Mouse (Mus musculus) right cerebral cortex, postnatal 4 days (tissue): ENCODE measurements around the gene Gucy2c.

ENCODE experiments used
- DNase-seq: peaks from one replicate; pipeline ENCODE4 v3.0.0-alpha.2; 2022

The Gucy2c gene

DNA sequence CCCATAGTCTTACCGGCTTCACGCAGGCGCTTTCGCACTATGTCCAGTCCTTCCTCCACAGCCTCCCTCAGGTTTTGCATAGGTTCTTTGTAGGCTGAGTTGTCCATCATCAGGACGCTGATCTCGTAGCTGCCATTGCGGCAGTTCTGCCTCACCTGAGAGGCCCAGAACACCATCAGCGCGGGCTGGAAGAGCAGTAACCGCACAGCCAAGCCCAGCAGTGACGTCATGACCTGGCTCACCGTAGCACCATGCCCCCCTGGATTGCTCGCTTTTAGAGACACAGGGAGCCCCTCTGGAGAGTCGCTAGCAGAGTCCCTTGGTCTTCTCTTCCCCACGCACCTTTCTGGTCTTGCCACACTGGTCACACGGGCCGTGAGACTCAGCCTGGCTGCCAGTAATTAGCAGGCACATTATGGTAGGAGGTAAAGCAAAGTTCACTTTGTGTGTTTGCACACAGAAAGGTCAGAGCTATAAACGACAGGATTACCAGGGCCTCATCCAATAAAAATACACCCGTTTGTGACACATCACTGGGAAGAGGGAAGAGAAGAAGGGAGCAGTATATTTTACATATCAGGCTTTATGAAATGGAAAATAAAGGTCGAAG lies at the start of gene Gucy2c:
TSS of gene Gucy2c (minus strand) at position 389 of the 610 bp plus-strand sequence.
- DNase-seq = no peak

DNA sequence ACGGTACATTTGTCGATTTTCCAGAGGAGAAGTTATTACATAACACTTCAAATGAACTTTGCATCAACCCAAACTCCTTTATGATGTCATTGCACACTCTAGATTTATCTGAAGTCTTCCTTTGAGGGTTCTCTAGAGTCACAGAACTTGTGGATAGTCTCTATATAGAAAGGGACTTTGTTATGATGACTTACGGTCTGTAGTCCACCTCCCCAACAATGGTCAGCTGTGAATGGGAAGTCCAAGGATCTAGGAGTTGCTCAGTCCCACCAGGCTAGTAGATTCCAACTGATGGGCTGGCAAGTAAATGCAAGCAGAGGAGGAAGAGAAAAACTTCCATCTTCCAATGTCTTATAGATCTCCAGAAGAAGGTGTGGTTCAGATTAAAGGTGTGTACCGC lies 47.1 kb upstream of the Gucy2c start:
- DNase-seq = no peak

DNA sequence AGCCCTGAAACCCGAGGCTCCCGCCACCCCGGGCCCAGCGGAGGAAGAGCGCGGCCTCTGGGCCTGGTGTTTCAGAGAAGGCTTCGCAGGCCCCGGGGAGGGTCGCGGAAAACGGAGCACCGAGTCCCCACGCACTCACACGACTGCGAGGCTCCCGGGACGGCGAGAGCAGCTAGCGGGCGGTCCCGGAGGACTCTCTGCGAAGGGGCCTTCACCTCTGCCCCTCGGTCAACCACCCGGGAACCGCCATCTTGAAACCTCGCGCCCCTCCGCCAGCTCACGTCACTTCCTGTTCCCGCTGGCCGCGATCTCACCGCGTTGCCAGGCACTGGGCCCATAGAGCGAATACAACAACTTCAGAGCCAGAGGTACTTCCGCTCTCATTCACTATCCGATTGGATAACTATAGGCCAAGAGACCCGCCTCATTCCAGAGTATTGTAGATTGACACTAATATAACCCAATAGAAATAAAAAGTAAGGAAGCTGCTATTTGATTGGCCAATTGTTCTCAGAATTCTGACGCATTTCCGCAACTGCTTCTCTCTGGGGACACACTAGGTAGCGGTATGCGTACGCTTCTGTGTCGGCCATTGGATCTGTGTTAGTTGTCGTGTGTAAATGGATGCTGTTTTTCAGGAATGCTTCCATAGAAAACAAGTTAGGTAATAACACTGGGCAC lies 46.5 kb upstream of the Gucy2c start, which contains the start of gene Wbp11:
TSS of gene Wbp11 (minus strand) at position 353 of the 681 bp plus-strand sequence.
- DNase-seq = peak; percentile 92

DNA sequence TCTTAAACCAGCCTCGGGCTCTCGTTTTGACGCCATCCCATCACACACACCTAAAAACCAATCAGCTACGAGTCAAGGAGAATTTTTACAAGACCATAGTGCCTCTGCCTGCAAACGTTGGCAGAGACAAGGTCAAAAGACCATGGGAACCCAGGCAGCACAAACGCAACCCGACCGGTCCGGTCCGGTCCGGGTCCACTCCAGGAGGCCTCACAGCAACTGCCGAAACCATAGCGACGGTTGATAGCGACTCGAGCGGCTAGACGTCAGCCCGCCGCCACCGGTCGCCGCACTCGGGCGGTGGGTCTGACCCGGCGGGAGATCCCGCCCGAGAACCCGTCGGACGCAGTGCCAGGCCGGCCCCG lies 45.9 kb upstream of the Gucy2c start, which contains the start of gene BC049715:
TSS of gene BC049715 (plus strand) at position 111 of the 365 bp plus-strand sequence.
- no peak for DNase-seq

DNA sequence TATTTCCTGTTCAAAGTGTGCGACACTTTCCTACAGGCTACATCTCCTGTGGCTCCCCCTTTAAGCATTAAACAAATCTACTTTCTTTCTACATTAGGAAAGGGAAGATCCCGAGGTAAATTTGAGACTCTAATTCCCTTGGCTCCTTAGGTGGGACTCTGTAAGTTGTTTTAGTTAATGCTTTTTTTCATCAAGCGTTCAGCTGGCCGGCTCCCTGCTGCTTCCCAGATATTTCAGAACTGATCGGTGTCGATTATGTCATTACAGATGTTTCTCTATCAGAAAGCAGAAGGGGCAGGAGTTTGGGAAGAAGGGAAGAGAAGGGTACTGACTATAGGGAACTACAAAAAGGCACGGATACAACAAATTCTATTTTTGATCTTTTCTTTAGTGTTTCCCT lies 45.6 kb upstream of the Gucy2c start:
- DNase-seq = no peak

DNA sequence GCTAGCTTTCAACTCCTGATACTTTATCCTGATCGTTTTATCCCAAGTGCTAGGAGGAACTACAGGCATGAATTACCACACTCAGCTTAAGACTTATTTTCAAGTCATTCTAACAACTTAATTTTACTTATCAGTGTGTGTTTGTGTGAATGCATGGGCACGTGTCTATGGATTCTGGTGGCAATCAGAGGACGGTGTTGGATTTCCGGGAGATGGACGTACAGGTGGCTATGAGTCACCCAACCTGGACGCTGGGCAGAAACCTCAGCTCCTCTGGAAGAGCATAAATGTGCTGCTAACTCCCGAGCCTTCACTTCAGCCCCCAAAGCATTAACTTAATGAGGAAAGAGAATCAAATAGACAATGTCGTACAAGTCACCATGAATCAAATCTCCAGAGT lies 43.4 kb upstream of the Gucy2c start:
- DNase-seq = no peak

DNA sequence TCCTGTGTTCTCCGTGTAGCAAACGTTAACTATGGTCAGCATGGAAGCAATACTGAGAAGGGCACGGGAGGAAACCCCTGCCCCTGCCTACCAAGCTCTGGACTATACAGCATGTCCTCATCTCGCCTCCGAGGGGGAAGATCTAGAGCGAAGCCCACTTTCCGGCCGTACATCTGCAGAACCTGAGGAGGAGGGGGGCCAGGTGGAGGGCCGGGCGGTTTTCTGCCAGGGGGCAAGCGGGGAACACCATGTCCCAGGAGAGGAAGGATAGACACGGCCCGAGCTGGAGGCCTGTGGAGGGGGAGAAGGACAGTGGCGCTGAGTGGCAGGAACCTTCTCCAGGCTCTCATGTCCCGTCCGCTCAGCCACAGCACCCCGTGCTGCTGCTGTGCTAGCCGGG lies 39.5 kb upstream of the Gucy2c start:
- DNase-seq = no peak

DNA sequence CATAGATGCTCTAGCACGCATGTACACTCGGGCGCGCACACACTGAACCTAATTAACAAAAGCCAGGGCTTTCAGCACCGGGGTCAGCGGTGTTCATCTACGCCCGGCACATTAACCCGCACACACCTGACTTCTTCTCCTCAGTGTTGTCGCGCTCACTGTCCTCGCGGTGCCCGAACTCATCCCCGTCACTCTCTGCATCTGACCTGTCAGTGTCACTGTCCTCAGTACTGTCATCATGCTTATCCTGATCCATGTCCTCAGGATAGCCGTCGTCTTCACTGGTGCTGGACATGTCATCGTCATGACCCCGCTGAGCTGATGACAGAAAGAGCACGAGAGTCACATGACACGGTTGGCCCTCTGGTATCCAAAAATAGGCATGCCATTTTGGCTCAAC lies 38.8 kb upstream of the Gucy2c start:
- no peak for DNase-seq

DNA sequence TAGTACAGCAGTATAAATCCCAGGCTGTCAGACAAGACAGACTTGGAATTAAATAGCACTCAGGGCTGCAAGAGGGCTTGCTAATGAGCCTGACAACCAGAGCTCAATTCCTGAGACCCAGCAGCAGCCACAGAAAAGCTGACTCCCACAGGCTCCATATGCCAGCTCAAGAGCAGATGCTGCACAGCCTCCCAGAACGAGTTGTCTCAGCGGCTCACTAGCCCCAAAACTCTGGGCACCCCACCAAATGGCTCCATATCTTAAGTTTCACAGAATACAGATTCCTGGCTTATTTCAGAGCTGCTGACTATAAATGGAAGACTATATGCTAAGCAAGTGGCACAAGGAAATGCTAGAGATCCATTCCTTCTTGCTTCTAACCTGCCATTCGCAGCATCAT lies 36.0 kb upstream of the Gucy2c start:
- peak; percentile 74 for DNase-seq

DNA sequence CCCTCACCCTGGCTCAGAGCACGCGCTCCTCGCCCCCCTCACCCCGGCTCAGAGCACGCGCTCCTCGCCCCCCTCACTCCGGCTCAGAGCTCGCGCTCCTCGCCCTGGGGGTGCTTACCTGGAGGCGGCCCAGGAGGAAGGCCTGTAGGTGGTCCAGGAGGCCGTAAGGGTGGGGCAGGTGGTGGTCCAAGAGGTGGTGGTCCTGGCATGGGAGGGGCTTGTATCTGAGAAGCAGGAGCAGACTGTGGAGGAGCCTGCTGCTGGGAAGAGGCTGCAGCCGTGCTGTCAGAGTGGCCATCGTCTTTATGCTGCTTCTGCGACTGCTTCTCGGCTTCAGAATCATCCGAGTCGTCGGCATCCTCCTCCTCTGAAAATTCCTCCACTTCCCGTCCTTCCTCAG lies 35.3 kb upstream of the Gucy2c start:
- no peak for DNase-seq

GRCm38 (mm10) chr6:136815381-136815780 lies 33.8 kb upstream of the Gucy2c start:
- DNase-seq = no peak

GRCm38 (mm10) chr6:136813117-136813516 lies 31.6 kb upstream of the Gucy2c start:
- DNase-seq = no peak

DNA sequence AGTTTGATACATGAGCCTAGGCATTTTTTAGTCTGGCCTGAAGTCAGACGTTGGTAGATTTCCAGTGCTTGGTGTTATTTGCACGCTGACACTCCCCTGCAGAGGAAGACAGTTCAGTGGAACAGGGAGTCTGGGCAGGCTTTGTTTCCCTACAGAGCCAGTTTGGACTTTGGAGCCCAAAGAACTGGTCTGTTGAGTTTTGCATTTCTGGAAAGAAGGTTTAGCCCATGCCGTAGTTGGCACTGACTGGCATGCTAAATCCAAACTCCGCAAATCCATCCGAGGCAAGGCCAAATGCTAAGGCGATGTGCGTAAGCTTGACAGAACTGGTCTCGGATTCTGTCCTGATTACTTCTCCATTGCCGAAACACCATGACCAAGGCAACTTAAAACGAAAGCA lies 29.6 kb upstream of the Gucy2c start:
- no peak for DNase-seq

- no peak for DNase-seq
Measured at GRCm38 (mm10) chr6:136809673-136810072, 28.1 kb upstream of the Gucy2c start.

DNA sequence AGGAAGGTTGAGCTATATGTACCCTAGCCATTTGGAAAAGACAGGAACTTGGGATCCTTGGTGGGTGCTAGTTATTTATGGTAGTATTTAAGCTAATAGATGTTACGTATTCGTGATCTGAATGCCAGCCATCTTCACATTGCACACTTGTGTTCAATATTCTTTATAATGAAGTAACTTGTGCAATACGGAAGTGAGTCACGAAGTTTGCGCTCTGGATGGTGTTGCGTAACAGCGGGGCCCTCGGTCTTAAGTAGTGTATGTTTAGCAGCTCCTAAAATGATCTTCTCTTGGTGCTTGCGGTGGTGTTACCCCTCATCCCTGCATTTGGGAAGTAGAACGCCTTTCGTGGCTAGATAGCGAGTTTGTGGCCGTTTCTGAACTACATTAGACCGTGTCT lies 27.5 kb upstream of the Gucy2c start:
- no peak for DNase-seq

GRCm38 (mm10) chr6:136808631-136809046 lies 27.1 kb upstream of the Gucy2c start:
- DNase-seq = no peak

DNA sequence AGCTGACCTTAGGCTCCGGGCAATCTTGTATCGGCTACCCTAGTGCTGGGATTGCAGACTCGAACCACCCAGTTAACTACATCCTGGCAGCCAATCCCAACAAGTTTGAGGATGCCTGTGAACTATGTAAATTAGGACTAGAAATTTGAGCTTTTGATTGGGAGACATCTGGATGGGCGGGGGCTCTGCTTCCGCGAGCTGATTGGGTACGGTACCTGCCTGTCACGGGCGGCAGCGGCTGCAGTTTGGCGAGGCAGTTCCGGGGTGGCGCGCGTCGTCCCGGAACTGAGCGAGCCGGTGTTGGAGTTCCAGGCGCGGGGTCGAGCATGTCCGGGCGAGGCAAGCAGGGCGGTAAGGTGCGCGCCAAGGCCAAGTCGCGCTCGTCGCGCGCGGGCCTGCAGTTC lies 26.5 kb upstream of the Gucy2c start, which contains the start of gene H2afj:
TSS of gene H2afj (plus strand) at position 231 of the 404 bp plus-strand sequence.
- peak; percentile 98 for DNase-seq

DNA sequence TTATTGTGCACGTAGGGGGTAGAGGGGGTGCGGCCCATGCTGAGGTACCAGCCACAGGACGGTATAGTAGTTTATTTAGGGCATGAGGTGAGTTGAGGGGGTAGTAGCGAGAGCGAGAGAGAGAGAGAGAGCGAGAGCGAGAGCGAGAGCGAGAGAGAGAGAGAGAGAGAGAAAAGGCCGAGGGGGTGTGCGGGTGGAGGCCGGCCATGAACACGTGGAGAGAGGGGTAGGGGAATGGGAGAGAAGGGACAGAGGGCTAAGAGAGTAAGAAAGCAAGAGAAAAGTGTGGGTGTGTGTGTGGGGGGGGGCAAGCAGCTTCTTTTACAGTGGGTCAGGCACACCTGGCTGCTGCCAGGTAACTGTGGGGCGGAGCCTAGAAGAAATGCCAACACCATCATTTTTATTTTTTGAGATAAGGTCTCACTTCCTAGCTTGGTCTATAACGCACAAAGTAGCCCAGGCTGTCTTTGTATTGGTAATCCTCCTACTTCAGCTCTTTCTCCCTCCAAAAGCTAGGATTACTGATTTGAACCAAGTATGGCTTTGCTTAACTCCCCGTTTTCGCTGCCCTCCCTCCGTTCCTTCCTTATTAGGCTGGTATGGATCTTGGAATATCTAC lies 25.9 kb upstream of the Gucy2c start:
- DNase-seq = no peak

- DNase-seq = no peak
Measured at GRCm38 (mm10) chr6:136806819-136807218, 25.3 kb upstream of the Gucy2c start.

GRCm38 (mm10) chr6:136805409-136805775 lies 23.8 kb upstream of the Gucy2c start:
- DNase-seq = no peak

GRCm38 (mm10) chr6:136804705-136805408 lies 23.3 kb upstream of the Gucy2c start:
- DNase-seq = no peak

- peak; percentile 97 for DNase-seq
Measured at GRCm38 (mm10) chr6:136803739-136804633, 22.4 kb upstream of the Gucy2c start, which contains the start of gene Hist4h4. Gene Hist4h4, minus strand, starts transcription at chr6:136804415.
